Mouse (Mus musculus): ENCODE data around the gene Krtap4-2.
"Not testable (repeated sequence)": the region's sequence is repeated elsewhere in the genome, so short reads cannot be mapped to it uniquely, and the experiment has no call there.

- TF ChIP-seq MYOD1 (IDR thresholded peaks at IDR 0.05; ENCODE audit: control insufficient read depth, insufficient read length, low read depth); FOSL1 (IDR thresholded peaks at IDR 0.05; ENCODE audit: insufficient read depth, low read length, poor library complexity, severe bottlenecking); CTCF (IDR thresholded peaks at IDR 0.05; ENCODE audit: control insufficient read depth, insufficient read depth, insufficient read length); MAX (IDR thresholded peaks at IDR 0.05): not testable (repeated sequence)
Observed at GRCm38 (mm10) chr11:99603208-99603607, 31.7 kb downstream of the Krtap4-2 start, which contains the start of gene Gm11938.
